Mouse (Mus musculus) MEL (cell line): ENCODE results near the gene Tmed8. TPM values are rescaled to one million over a fixed set of nuclear protein-coding genes. Genes with fewer than 3 reads are reported as not detected.

ENCODE experiments used
- DNase-seq: peaks from one replicate; pipeline ENCODE4 v3.0.0; 2011; ENCODE audit warnings: low read depth, low spot score
- H3K27ac ChIP-seq: 2 replicates; pipeline ENCODE4 v1.5.1; 2012; ENCODE audit warnings: low read depth, mild to moderate bottlenecking, control low read depth, low read length, moderate library complexity; ENCODE audit not compliant: control insufficient read depth
- H3K27me3 ChIP-seq, 2 experiments: fragments of 150-350 bp in 1 of 2; sonication (generic) in 1 of 2; 2 replicates each; pipeline ENCODE4 v1.6.1; 2012; ENCODE audit warnings: low read length in 2 of 2, mild to moderate bottlenecking in 2 of 2, improper control_type of control experiment in 1 of 2, moderate library complexity in 1 of 2; ENCODE audit not compliant: insufficient read depth in 2 of 2, control insufficient read depth in 1 of 2
- H3K36me3 ChIP-seq, 2 experiments: 2 replicates each; pipeline ENCODE4 v1.6.1; 2012 to 2014; ENCODE audit warnings: low read length in 2 of 2, improper control_type of control experiment in 1 of 2, inconsistent platforms in 1 of 2, mild to moderate bottlenecking in 1 of 2; ENCODE audit not compliant: insufficient read depth in 2 of 2, control insufficient read depth in 1 of 2
- H3K4me1 ChIP-seq, 2 experiments: fragments of 150-350 bp in 1 of 2; sonication (generic) in 1 of 2; 2 replicates each; pipeline ENCODE4 v1.6.1; 2012; ENCODE audit warnings: low read length in 2 of 2, improper control_type of control experiment in 1 of 2, mild to moderate bottlenecking in 1 of 2; ENCODE audit not compliant: insufficient read depth in 2 of 2, control insufficient read depth in 1 of 2
- H3K4me3 ChIP-seq, 2 experiments: fragments of 150-350 bp in 1 of 2; sonication (generic) in 1 of 2; 2 replicates each; pipeline ENCODE4 v1.5.1; 2012; ENCODE audit warnings: low read depth in 2 of 2, low read length in 2 of 2, mild to moderate bottlenecking in 2 of 2, moderate library complexity in 2 of 2, control low read depth in 1 of 2, improper control_type of control experiment in 1 of 2; ENCODE audit not compliant: control insufficient read depth in 1 of 2, insufficient read depth in 1 of 2
- H3K79me2 ChIP-seq: 2 replicates; pipeline ENCODE4 v1.6.1; 2012; ENCODE audit warnings: mild to moderate bottlenecking, low read length, moderate library complexity; ENCODE audit not compliant: control insufficient read depth, poor library complexity, insufficient read depth
- H3K9ac ChIP-seq: 2 replicates; pipeline ENCODE4 v1.6.1; 2012; ENCODE audit warnings: low read depth, mild to moderate bottlenecking, control low read depth, low read length, moderate library complexity; ENCODE audit not compliant: control insufficient read depth, poor library complexity, severe bottlenecking
- H3K9me3 ChIP-seq: fragments of 150-350 bp; sonication (generic); replicated peaks from 2 replicates; pipeline ENCODE4 v1.6.1; 2012; ENCODE audit warnings: mild to moderate bottlenecking, low read length, improper control_type of control experiment, moderate library complexity; ENCODE audit not compliant: insufficient read depth
- CHD1 ChIP-seq: IDR thresholded peaks from 2 replicates; pipeline ENCODE4 v1.6.1; 2012; ENCODE audit warnings: low read depth, mild to moderate bottlenecking, inconsistent platforms, low read length, improper control_type of control experiment
- CHD2 ChIP-seq: IDR thresholded peaks from 2 replicates; pipeline ENCODE4 v1.6.1; 2011; ENCODE audit warnings: low read length, improper control_type of control experiment
- CTCF ChIP-seq, 3 experiments: IDR thresholded peaks in 2 of 3; conservative IDR thresholded peaks in 1 of 3; 2 replicates each; pipeline ENCODE4 v1.5.1; 2011 to 2012; ENCODE audit warnings: low read length in 3 of 3, low read depth in 2 of 3, mild to moderate bottlenecking in 2 of 3, improper control_type of control experiment in 1 of 3, inconsistent platforms in 1 of 3, mixed read lengths in 1 of 3, moderate library complexity in 1 of 3; ENCODE audit not compliant: control insufficient read depth in 1 of 3, insufficient read depth in 1 of 3, poor library complexity in 1 of 3, severe bottlenecking in 1 of 3
- E2F4 ChIP-seq: IDR thresholded peaks from 2 replicates; pipeline ENCODE4 v1.6.1; 2011; ENCODE audit warnings: low read depth, low read length, improper control_type of control experiment, borderline replicate concordance
- EP300 ChIP-seq, 2 experiments: IDR thresholded peaks; 2 replicates each; pipeline ENCODE4 v1.6.1; 2011; ENCODE audit warnings: improper control_type of control experiment in 2 of 2, low read length in 2 of 2, low read depth in 1 of 2, mild to moderate bottlenecking in 1 of 2
- ETS1 ChIP-seq: IDR thresholded peaks from 2 replicates; pipeline ENCODE4 v1.6.1; 2012; ENCODE audit warnings: low read depth, mild to moderate bottlenecking, inconsistent platforms, low read length, improper control_type of control experiment, moderate library complexity
- GATA1 ChIP-seq: IDR thresholded peaks from 2 replicates; pipeline ENCODE4 v1.6.1; 2011; ENCODE audit warnings: low read depth, low read length, improper control_type of control experiment
- HCFC1 ChIP-seq: IDR thresholded peaks from 2 replicates; pipeline ENCODE4 v1.6.1; 2012; ENCODE audit warnings: low read depth, mild to moderate bottlenecking, inconsistent platforms, low read length, improper control_type of control experiment, moderate library complexity
- KAT2A ChIP-seq: conservative IDR thresholded peaks from 2 replicates; pipeline ENCODE4 v1.6.1; 2012; ENCODE audit warnings: low read depth, low read length, improper control_type of control experiment, inconsistent platforms
- MAX ChIP-seq: IDR thresholded peaks from 2 replicates; pipeline ENCODE4 v1.6.1; 2011; ENCODE audit warnings: low read length, improper control_type of control experiment
- MAZ ChIP-seq: IDR thresholded peaks from 2 replicates; pipeline ENCODE4 v1.6.1; 2012; ENCODE audit warnings: low read depth, mild to moderate bottlenecking, inconsistent platforms, low read length, improper control_type of control experiment
- MYB ChIP-seq: IDR thresholded peaks from 2 replicates; pipeline ENCODE4 v1.6.1; 2011; ENCODE audit warnings: mild to moderate bottlenecking, low read depth, low read length, improper control_type of control experiment
- RAD21 ChIP-seq: IDR thresholded peaks from 2 replicates; pipeline ENCODE4 v1.6.1; 2011; ENCODE audit warnings: mild to moderate bottlenecking, low read depth, low read length, improper control_type of control experiment
- RCOR1 ChIP-seq: IDR thresholded peaks from 2 replicates; pipeline ENCODE4 v1.6.1; 2012; ENCODE audit warnings: low read depth, mild to moderate bottlenecking, inconsistent platforms, low read length, improper control_type of control experiment
- SIN3A ChIP-seq: IDR thresholded peaks from 2 replicates; pipeline ENCODE4 v1.6.1; 2012; ENCODE audit warnings: low read length, improper control_type of control experiment, inconsistent platforms
- SMC3 ChIP-seq: IDR thresholded peaks from 2 replicates; pipeline ENCODE4 v1.6.1; 2011; ENCODE audit warnings: low read depth, low read length, improper control_type of control experiment
- TAL1 ChIP-seq: IDR thresholded peaks from 2 replicates; pipeline ENCODE4 v1.6.1; 2012; ENCODE audit warnings: mild to moderate bottlenecking, inconsistent platforms, low read length, moderate library complexity, mixed read lengths
- TBP ChIP-seq: IDR thresholded peaks from 2 replicates; pipeline ENCODE4 v1.8.0; 2011; ENCODE audit warnings: low read depth, low read length, improper control_type of control experiment
- TCF12 ChIP-seq: IDR thresholded peaks from 2 replicates; pipeline ENCODE4 v1.6.1; 2014; ENCODE audit warnings: low read depth, mild to moderate bottlenecking, inconsistent platforms, low read length, improper control_type of control experiment, moderate library complexity
- UBTF ChIP-seq: IDR thresholded peaks from 2 replicates; pipeline ENCODE4 v1.6.1; 2012; ENCODE audit warnings: low read depth, mild to moderate bottlenecking, inconsistent platforms, low read length, improper control_type of control experiment, moderate library complexity, borderline replicate concordance; ENCODE audit not compliant: insufficient read depth
- USF1 ChIP-seq: IDR thresholded peaks from 2 replicates; pipeline ENCODE4 v1.6.1; 2014; ENCODE audit warnings: low read depth, mild to moderate bottlenecking, inconsistent platforms, low read length, improper control_type of control experiment, moderate library complexity
- USF2 ChIP-seq, 2 experiments: IDR thresholded peaks; 2 replicates each; pipeline ENCODE4 v1.6.1; 2011 to 2012; ENCODE audit warnings: improper control_type of control experiment in 2 of 2, low read length in 2 of 2, borderline replicate concordance in 1 of 2, inconsistent platforms in 1 of 2, low read depth in 1 of 2, mild to moderate bottlenecking in 1 of 2; ENCODE audit not compliant: insufficient read depth in 1 of 2
- ZC3H11A ChIP-seq: IDR thresholded peaks from 2 replicates; pipeline ENCODE4 v1.6.1; 2012; ENCODE audit warnings: low read depth, mild to moderate bottlenecking, inconsistent platforms, low read length, improper control_type of control experiment
- ZMIZ1 ChIP-seq: IDR thresholded peaks from 2 replicates; pipeline ENCODE4 v1.6.1; 2012; ENCODE audit warnings: low read depth, mild to moderate bottlenecking, inconsistent platforms, low read length, improper control_type of control experiment, moderate library complexity
- ZNF384 ChIP-seq: IDR thresholded peaks from 2 replicates; pipeline ENCODE4 v1.6.1; 2012; ENCODE audit warnings: low read depth, mild to moderate bottlenecking, inconsistent platforms, low read length, improper control_type of control experiment
- polyA plus RNA-seq, 2 experiments: library from polyadenylated mRNA; stranded (reverse) in 1 of 2; unstranded in 1 of 2; fragments of >175 nt in 1 of 2; fragments of >200 nt in 1 of 2; gene quantifications; 2 replicates each; pipeline versions ENCODE4 v1.2.1 to v1.2.4; 2012; ENCODE audit warnings: low replicate concordance in 2 of 2, low read depth in 1 of 2; ENCODE audit not compliant: insufficient read length in 2 of 2, insufficient read depth in 1 of 2, missing spikeins in 1 of 2
- total RNA-seq: library from RNA; depleted of rRNA; stranded (reverse); fragments of 300-350 nt; gene quantifications from 2 replicates; pipeline ENCODE4 v1.2.3, GENCODE M21; 2012

Tmed8 gene
- total and polyA plus RNA-seq, 3 experiments, result 5.0 to 6.9 TPM; not detected in 1

DNA sequence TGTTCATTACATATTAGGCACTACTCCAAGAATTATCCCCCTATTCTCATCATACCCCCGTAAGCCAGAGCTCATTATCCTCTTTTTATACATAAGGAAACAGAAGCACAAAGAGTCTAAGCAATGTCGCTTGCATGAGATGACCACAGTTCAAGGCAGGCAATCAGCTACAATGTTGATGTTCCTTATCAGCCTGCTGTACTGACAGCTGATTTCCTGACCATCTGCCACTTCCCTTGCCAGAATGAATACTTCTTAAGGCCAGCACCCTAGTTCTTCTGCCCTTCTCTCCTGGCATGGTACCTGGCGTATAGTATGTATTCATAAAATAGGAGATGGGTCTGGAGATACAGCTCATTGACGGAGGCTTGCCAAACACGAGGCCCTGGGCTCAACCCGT is 68.0 kb downstream of the Tmed8 start:
- Histone ChIP-seq H3K9me3 (no peaks in the 10 kb centered on the region), H3K9ac (no peak overlapping the region), H3K36me3 (peaks cover 0 to 9% of the 10 kb centered on the region in 2 experiments; a peak in 2 of 4 replicates), H3K4me3 (no peak overlapping the region), H3K27me3 (no peaks in the 10 kb centered on the region), H3K79me2 (no peaks in the 10 kb centered on the region), H3K4me1 (peaks cover 2 to 10% of the 10 kb centered on the region in 2 experiments; a peak in 3 of 4 replicates), H3K27ac (no peak overlapping the region)
- TF ChIP-seq GATA1 (peak; percentile 76), MYB (no peak), UBTF (no peak), RCOR1 (no peak), EP300 (IDR thresholded peaks at IDR 0.05; ENCODE audit: low read depth in 1 of 2, low read length in 2 of 2) (peak; percentile 39 to 60; a peak in 2 of 4 replicates), MAZ (no peak), ETS1 (peak; percentile 91), SIN3A (peak; percentile 50), TAL1 (0 out of 2 replicates have a peak, but pooled peaks have one; percentile 33), MAX (0 out of 2 replicates have a peak, but pooled peaks have one; percentile 23), TCF12 (peak; percentile 46; the same call in 1 of the 2 replicates)
- DNase-seq, result peak; percentile 21

DNA sequence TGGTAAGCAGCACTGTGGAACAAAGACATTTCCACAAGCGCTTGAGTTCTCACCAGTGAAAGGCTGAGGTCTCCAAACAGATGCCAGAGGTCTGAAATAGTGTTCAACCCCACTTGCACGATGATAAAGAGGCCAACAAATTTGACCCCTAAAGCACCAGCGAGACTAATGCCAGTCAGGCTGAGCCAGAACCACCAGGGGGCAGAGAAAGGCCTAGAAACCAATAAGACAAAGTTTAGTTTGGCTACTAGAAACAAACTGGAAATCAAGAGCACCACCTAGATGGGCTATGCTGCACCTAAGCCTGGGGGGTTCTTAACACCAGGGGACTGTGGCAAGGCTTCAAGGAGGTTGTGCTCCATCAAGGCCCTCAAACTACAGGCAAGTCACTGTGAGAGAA is 68.6 kb downstream of the Tmed8 start:
- Histone ChIP-seq H3K4me3 (no peak overlapping the region), H3K9me3 (no peaks in the 10 kb centered on the region), H3K9ac (no peak overlapping the region), H3K4me1 (peaks cover 2 to 10% of the 10 kb centered on the region in 2 experiments; a peak in 3 of 4 replicates), H3K79me2 (no peaks in the 10 kb centered on the region), H3K27ac (no peak overlapping the region), H3K27me3 (no peaks in the 10 kb centered on the region), H3K36me3 (peaks cover 0 to 9% of the 10 kb centered on the region in 2 experiments; a peak in 2 of 4 replicates)
- peak; percentile 41 for DNase-seq
- no peak for TF ChIP-seq CHD1
- TF ChIP-seq E2F4, result no peak
- TF ChIP-seq USF1, result no peak
- TF ChIP-seq ZC3H11A, result peak; percentile 56
- TF ChIP-seq MAZ, result no peak
- no peak for TF ChIP-seq KAT2A
- no peak for TF ChIP-seq EP300 (IDR thresholded peaks at IDR 0.05; ENCODE audit: low read depth in 1 of 2, low read length in 2 of 2)
- TF ChIP-seq CTCF (IDR thresholded peaks at IDR 0.05 in 2 of 3, conservative IDR thresholded peaks at IDR 0.05 in 1 of 3; ENCODE audit: control insufficient read depth in 1 of 3, insufficient read depth in 1 of 3, low read depth in 2 of 3, low read length in 3 of 3, poor library complexity in 1 of 3, severe bottlenecking in 1 of 3), result peak; percentile 52 to 70 (median 54)
- no peak for TF ChIP-seq ZMIZ1
- TF ChIP-seq SMC3, result peak; percentile 73
- TF ChIP-seq TCF12, result no peak
- no peak for TF ChIP-seq HCFC1
- TF ChIP-seq CHD2, result no peak
- no peak for TF ChIP-seq RCOR1
- no peak for TF ChIP-seq GATA1
- TF ChIP-seq MYB, result no peak
- no peak for TF ChIP-seq USF2 (IDR thresholded peaks at IDR 0.05; ENCODE audit: borderline replicate concordance in 1 of 2, insufficient read depth in 1 of 2, low read depth in 1 of 2, low read length in 2 of 2)
- no peak for TF ChIP-seq ETS1
- TF ChIP-seq ZNF384, result no peak
- no peak for TF ChIP-seq TBP
- peak; percentile 69 for TF ChIP-seq RAD21
- TF ChIP-seq, all 39 proteins: peak for 4
